18 mouse cellular contexts compared by ENCODE assay signal in genomic region chr1:62597751-62598400, GRCm38 (mm10).
A peak's percentile ranks its signal among the peaks of the same experiment; 100 is the strongest.
DNase-seq lines count a peak whose midpoint lies in the region; ATAC-seq and TF ChIP-seq lines count a peak whose summit lies in the region.
"Had no signal": no experiment of that assay in that cellular context is flagged by ENCODE, and none has a peak within 500 bp of the region (broad histone marks: within the 10 kb centered on the region; RNA-seq: fewer than 3 reads in every experiment).

No protein-coding gene starts in this region.

- intact Hi-C loops in heart, postnatal 10 days (cut with DNase I) = no loop called here
- intact Hi-C loops in heart, postnatal 36 days (cut with DNase I) = no loop called here

- no peak for ATAC-seq in liver, postnatal 0 days
- ATAC-seq: forebrain, embryonic 15.5 days; midbrain, embryonic 15.5 days had no signal

- no peak overlapping the region for H3K9ac ChIP-seq in liver, postnatal 0 days (replicated peaks)
- H3K9ac ChIP-seq: embryonic facial prominence, embryonic 15.5 days; forebrain, embryonic 15.5 days; hindbrain, embryonic 15.5 days; midbrain, embryonic 15.5 days had no signal

- no peaks in the 10 kb centered on the region for H3K27me3 ChIP-seq in liver, postnatal 0 days (ENCODE audit: insufficient read depth, low read length)
- H3K27me3 ChIP-seq: embryonic facial prominence, embryonic 15.5 days; forebrain, embryonic 15.5 days; hindbrain, embryonic 15.5 days; midbrain, embryonic 15.5 days had no signal

- peak; percentile 15; the same call in 1 of the 2 replicates for TF ChIP-seq CTCF in liver, postnatal 0 days (IDR thresholded peaks at IDR 0.05; ENCODE audit: low read depth)

- 75% methylated on average over 5 of the region's 5 CpGs for WGBS in liver, postnatal 0 days (ENCODE audit: insufficient replicate concordance)

- no peaks in the 10 kb centered on the region for H3K4me1 ChIP-seq in liver, postnatal 0 days (ENCODE audit: insufficient read depth)
- H3K4me1 ChIP-seq: embryonic facial prominence, embryonic 15.5 days; forebrain, embryonic 15.5 days; hindbrain, embryonic 15.5 days; midbrain, embryonic 15.5 days had no signal

- H3K4me3 ChIP-seq in liver, postnatal 0 days (ENCODE audit: low read depth, low read length) = no peak overlapping the region
- H3K4me3 ChIP-seq: embryonic facial prominence, embryonic 15.5 days; forebrain, embryonic 15.5 days; hindbrain, embryonic 15.5 days; midbrain, embryonic 15.5 days had no signal

- no peak for TF ChIP-seq EP300 in liver, postnatal 0 days (IDR thresholded peaks at IDR 0.05; ENCODE audit: low read depth)

- no peaks in the 10 kb centered on the region for H3K9me3 ChIP-seq in liver, postnatal 0 days (ENCODE audit: low read length)
- H3K9me3 ChIP-seq: embryonic facial prominence, embryonic 15.5 days; forebrain, embryonic 15.5 days; hindbrain, embryonic 15.5 days; midbrain, embryonic 15.5 days had no signal

- H3K36me3 ChIP-seq in liver, postnatal 0 days (replicated peaks; ENCODE audit: insufficient read depth, low read length) = no peaks in the 10 kb centered on the region
- H3K36me3 ChIP-seq: embryonic facial prominence, embryonic 15.5 days; forebrain, embryonic 15.5 days; hindbrain, embryonic 15.5 days; midbrain, embryonic 15.5 days had no signal

- H3K27ac ChIP-seq in liver, postnatal 0 days (ENCODE audit: low read depth) = no peak overlapping the region
- H3K27ac ChIP-seq: embryonic facial prominence, embryonic 15.5 days; forebrain, embryonic 15.5 days; hindbrain, embryonic 15.5 days; midbrain, embryonic 15.5 days had no signal

- no peak overlapping the region for H3K4me2 ChIP-seq in liver, postnatal 0 days (ENCODE audit: low read depth, low read length)
- H3K4me2 ChIP-seq: embryonic facial prominence, embryonic 15.5 days; forebrain, embryonic 15.5 days; hindbrain, embryonic 15.5 days; midbrain, embryonic 15.5 days had no signal

- DNase-seq in cerebellum, postnatal 10 days = peak; percentile 54 to 62
- DNase-seq in cerebellum, adult 11 months = no peak
- peak; percentile 20 to 29 for DNase-seq in heart, postnatal 10 days
- no peak for DNase-seq in heart, postnatal 36 days
- no peak for DNase-seq in liver, postnatal 0 days
- DNase-seq in liver = no peak
- DNase-seq in retina, postnatal 1 day = peak; percentile 62
- DNase-seq in adrenal gland, adult 8-10 months = no peak
- DNase-seq: adrenal gland, adult 2 months; cerebellum, adult 8-10 months; kidney, adult 8-10 months; lung, adult 18-20 months; right cerebral cortex, postnatal 4 days; thymus, adult 18-20 months had no signal

Comparison
In these comparisons a context has a peak if more than half of its experiments do, and no peak if none do; other contexts are left out.
1. DNase-seq: peak in cerebellum, postnatal 10 days (2 of 2), heart, postnatal 10 days (2 of 2) and retina, postnatal 1 day (single experiment); none in cerebellum, adult 11 months (single experiment), heart, postnatal 36 days (0 of 2), liver, postnatal 0 days (single experiment), liver (single experiment) and adrenal gland, adult 8-10 months (single experiment).